Mouse (Mus musculus) retina, postnatal 7 days (tissue): ENCODE measurements around the gene Slc25a30.
"Not testable (repeated sequence)": the region's sequence is repeated elsewhere in the genome, so short reads cannot be mapped to it uniquely, and the experiment has no call there.

Experiments
- DNase-seq: peaks from one replicate; pipeline ENCODE4 v3.0.0-alpha.2; 2012; ENCODE audit warnings: low read depth, low spot score

The Slc25a30 gene

GRCm38 (mm10) chr14:75793110-75793509 is 6.3 kb upstream of the Slc25a30 start:
- DNase-seq, result no peak

- no peak for DNase-seq
Observed at GRCm38 (mm10) chr14:75791372-75791771, 4.5 kb upstream of the Slc25a30 start.

GRCm38 (mm10) chr14:75790411-75790996 is 3.7 kb upstream of the Slc25a30 start:
- DNase-seq, result no peak

GRCm38 (mm10) chr14:75789291-75789690 is 2.5 kb upstream of the Slc25a30 start:
- DNase-seq, result no peak

GRCm38 (mm10) chr14:75787794-75788175 is 948 bp upstream of the Slc25a30 start:
- DNase-seq, result no peak

GRCm38 (mm10) chr14:75786424-75786867 is 391 bp downstream of the Slc25a30 start:
- DNase-seq, result no peak

GRCm38 (mm10) chr14:75779913-75780312 is 6.9 kb downstream of the Slc25a30 start:
- DNase-seq, result no peak

- DNase-seq, result no peak
Observed at GRCm38 (mm10) chr14:75776637-75777036, 10.2 kb downstream of the Slc25a30 start.

- DNase-seq, result no peak
Observed at GRCm38 (mm10) chr14:75773431-75773830, 13.4 kb downstream of the Slc25a30 start.

GRCm38 (mm10) chr14:75772407-75772806 is 14.4 kb downstream of the Slc25a30 start:
- DNase-seq, result not testable (repeated sequence)

GRCm38 (mm10) chr14:75771101-75771501 is 15.7 kb downstream of the Slc25a30 start:
- DNase-seq, result no peak

- no peak for DNase-seq
Observed at GRCm38 (mm10) chr14:75769334-75769733, 17.5 kb downstream of the Slc25a30 start.

GRCm38 (mm10) chr14:75768275-75768608 is 18.6 kb downstream of the Slc25a30 start:
- DNase-seq, result no peak

- peak; percentile 69 for DNase-seq
Observed at GRCm38 (mm10) chr14:75767492-75768274, 19.2 kb downstream of the Slc25a30 start.

GRCm38 (mm10) chr14:75761028-75761805 is 25.6 kb downstream of the Slc25a30 start:
- DNase-seq, result peak; percentile 36

GRCm38 (mm10) chr14:75758401-75758800 is 28.4 kb downstream of the Slc25a30 start:
- DNase-seq, result no peak

GRCm38 (mm10) chr14:75757821-75758220 is 29.0 kb downstream of the Slc25a30 start:
- DNase-seq, result no peak

GRCm38 (mm10) chr14:75756971-75757370 is 29.9 kb downstream of the Slc25a30 start:
- no peak for DNase-seq

GRCm38 (mm10) chr14:75753991-75754817 is 32.6 kb downstream of the Slc25a30 start, which contains the start of gene Cog3:
TSS of gene Cog3 (minus strand) at chr14:75754517.
- peak; percentile 88 for DNase-seq

- no peak for DNase-seq
Observed at GRCm38 (mm10) chr14:75753206-75753605, 33.6 kb downstream of the Slc25a30 start.

GRCm38 (mm10) chr14:75751040-75751439 is 35.8 kb downstream of the Slc25a30 start:
- DNase-seq, result no peak
